Mouse (Mus musculus) megakaryocyte, embryonic 14.5 days (primary cell): ENCODE measurements around the gene Ttll6.

Source experiments
- FLI1 ChIP-seq: IDR thresholded peaks from 2 replicates; pipeline ENCODE4 v1.6.1; 2012; ENCODE audit warnings: low read length, inconsistent platforms, mixed read lengths
- GATA1 ChIP-seq: IDR thresholded peaks from 3 replicates; pipeline ENCODE4 v1.6.1; 2012; ENCODE audit warnings: mixed read lengths, low read length, inconsistent platforms, borderline replicate concordance

GRCm38 (mm10) chr11:96143766-96144165, 10.2 kb downstream of the Ttll6 start:
- TF ChIP-seq FLI1, result no peak
- TF ChIP-seq GATA1, result no peak
